Mouse (Mus musculus): ENCODE data around the gene S100a6.

DNA sequence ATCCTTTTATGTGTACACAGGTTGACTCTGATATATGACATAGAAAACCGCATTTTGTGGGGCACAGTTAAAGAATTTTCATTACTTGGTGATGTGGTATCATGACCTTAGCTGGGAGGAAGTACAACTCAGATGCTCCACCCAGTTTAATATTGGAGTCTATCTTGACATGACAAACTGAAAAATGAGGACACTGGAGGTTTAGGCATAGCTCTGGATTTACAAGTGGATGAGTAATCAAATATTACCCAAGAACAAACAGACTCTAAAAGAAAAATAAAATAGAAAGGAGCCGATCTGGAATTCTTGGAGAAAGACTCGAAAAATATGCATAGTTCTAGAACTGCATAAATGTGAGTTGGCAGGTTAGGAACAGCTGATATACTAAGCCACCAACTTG lies 37.4 kb upstream of the S100a6 start:
- TF ChIP-seq CTCF (IDR thresholded peaks at IDR 0.05; ENCODE audit: extremely low read depth, insufficient read depth, insufficient read length, insufficient replicate concordance): no peak
- no peak for TF ChIP-seq POLR2A (IDR thresholded peaks at IDR 0.05; ENCODE audit: low read depth, low read length)

All from spleen, adult 2 months (tissue).